Mouse (Mus musculus) macrophage (primary cell): ENCODE results near the gene Ak9. TPM values are rescaled to one million over a fixed set of nuclear protein-coding genes. Genes with fewer than 3 reads are reported as not detected.

ENCODE experiments used
- H3K27ac ChIP-seq: fragments of 350-480 bp; formaldehyde crosslinking; 2 replicates; pipeline ENCODE4 v1.9.0; 2021
- H3K36me3 ChIP-seq: fragments of 350-480 bp; formaldehyde crosslinking; 2 replicates; pipeline ENCODE4 v1.9.0; 2021; ENCODE audit errors: inconsistent target
- H3K4me3 ChIP-seq: fragments of 350-480 bp; formaldehyde crosslinking; 2 replicates; pipeline ENCODE4 v1.9.0; 2021; ENCODE audit errors: inconsistent target
- H3K79me2 ChIP-seq: fragments of 350-480 bp; formaldehyde crosslinking; 2 replicates; pipeline ENCODE4 v1.9.0; 2021; ENCODE audit errors: inconsistent target
- WGBS: methylation state at CpG from one replicate; pipeline ENCODE4 v1.1.7; 2026; ENCODE audit warnings: inconsistent platforms; ENCODE audit not compliant: missing documents; 5-methylcytosine and 5-hydroxymethylcytosine counted together
- polyA plus RNA-seq: library from polyadenylated mRNA; stranded (reverse); fragments of 250-400 nt; gene quantifications from 3 replicates; pipeline ENCODE4 v1.2.4, GENCODE M21; 2018; ENCODE audit warnings: inconsistent platforms

Gene Ak9
- polyA plus RNA-seq, 1 experiment from 2014 or later, result 0.09 TPM

- Histone ChIP-seq H3K4me3 (no peak overlapping the region), H3K79me2 (peaks cover 87% of the 10 kb centered on the region; the same call in 1 of the 2 replicates), H3K36me3 (no peaks in the 10 kb centered on the region), H3K27ac (no peak overlapping the region)
- WGBS, result 58% methylated on average over 7 of the region's 7 CpGs
These were observed 10.8 kb upstream of the Ak9 start for GRCm38 (mm10) chr10:41293019-41293418.

GRCm38 (mm10) chr10:41294734-41295133 is 9.0 kb upstream of the Ak9 start:
- WGBS, result 97% methylated on average over 11 of the region's 11 CpGs
- Histone ChIP-seq H3K36me3 (no peaks in the 10 kb centered on the region), H3K79me2 (peaks cover 87% of the 10 kb centered on the region; the same call in 1 of the 2 replicates), H3K27ac (no peak overlapping the region), H3K4me3 (no peak overlapping the region)

DNA sequence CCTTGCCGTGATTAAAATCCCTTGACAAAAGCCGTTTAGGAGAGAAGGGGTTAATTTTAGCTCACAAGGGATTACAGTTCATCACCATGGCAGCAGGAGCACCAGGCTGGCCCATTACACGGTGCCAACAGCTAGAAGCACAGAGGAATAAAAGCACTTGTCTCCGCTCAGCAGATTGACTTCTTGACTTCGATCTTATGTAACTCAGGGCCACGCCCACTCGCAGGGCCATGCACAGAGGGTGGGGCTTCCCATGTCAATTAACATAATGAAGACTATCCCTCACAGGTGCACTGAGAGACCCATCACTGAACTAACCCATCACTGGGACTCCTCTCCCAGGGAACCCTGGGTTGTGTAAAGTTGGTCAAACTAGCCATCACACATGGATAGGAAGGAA is 8.6 kb upstream of the Ak9 start:
- 66% methylated on average over 7 of the region's 7 CpGs for WGBS
- Histone ChIP-seq H3K79me2 (peaks cover 90% of the 10 kb centered on the region), H3K27ac (no peak overlapping the region), H3K36me3 (no peaks in the 10 kb centered on the region), H3K4me3 (no peak overlapping the region)

GRCm38 (mm10) chr10:41300161-41300560 is 3.6 kb upstream of the Ak9 start:
- H3K79me2 ChIP-seq, result peaks cover 72% of the 10 kb centered on the region
- no peak overlapping the region for H3K4me3 ChIP-seq
- 86% methylated on average over 1 of the region's 1 CpGs for WGBS
- no peak overlapping the region for H3K27ac ChIP-seq
- H3K36me3 ChIP-seq, result no peaks in the 10 kb centered on the region

DNA sequence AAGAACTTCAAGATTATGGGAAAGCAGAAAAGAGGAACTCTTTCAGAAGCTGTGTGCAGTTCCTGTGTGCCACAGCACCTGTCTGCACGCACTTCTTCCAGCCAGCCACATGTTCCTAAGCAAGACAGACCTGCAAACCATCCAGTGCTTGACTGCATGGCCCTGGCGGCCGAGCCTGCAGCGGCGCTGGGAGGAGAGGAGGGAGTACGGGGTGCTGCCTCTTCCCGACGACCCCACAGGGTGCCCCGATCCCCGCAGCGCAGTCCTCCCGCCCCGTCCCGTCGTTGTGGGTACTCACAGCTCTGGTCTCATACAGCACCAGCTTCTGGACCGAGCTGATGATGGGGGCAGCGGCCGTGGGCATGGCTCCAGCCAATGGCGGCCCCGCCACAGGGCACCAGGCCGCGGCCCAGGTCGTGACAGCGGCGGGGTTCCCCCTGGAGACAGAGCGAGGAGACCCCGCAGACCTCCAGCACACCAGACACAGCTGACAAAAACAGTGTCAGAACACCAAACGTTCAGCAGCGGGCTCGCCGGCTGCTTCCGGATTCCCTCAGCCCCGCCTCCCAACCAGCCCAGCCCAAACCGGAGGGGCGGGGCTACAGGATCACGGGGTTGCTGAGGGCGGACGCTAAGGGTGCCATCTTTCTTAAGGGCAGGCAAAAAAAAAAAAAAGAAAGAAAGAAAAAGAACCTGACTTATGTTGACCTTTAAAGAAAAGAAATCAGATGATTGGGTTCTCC is 920 bp upstream of the Ak9 start, which contains the start of gene Fig4:
Fig4 (minus strand) TSS at position 572 of the 743 bp plus-strand sequence.
- no peaks in the 10 kb centered on the region for H3K36me3 ChIP-seq
- H3K27ac ChIP-seq, result peak within 1 kb of the TSS; percentile 52
- H3K4me3 ChIP-seq, result peak within 1 kb of the TSS; percentile 74
- under 1% methylated on average over 31 of the region's 38 CpGs for WGBS
- H3K79me2 ChIP-seq, result peaks cover 48% of the 10 kb centered on the region

DNA sequence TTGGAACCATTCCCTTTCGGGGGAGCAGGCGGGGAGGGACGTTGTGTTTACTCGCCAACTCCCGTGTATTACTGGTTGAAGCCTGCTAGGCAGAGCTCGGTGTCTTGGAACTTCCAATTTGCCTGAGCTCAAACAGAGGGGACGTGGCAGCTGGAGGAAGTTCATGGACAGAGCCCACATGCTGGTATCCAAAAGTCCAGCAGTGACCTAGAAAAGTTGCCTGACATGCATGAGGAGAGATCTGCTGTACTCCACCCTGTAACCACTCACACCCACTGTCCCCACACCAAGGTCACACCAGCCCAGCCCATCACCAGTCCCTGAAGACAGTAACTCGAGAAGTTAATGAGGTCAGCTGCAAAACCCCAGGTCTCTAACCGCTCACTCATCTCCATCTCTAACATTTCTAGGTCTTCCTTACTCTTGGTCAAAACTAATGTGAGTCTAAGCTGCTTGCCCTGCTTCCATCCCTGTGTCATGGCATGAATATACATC is 1.2 kb downstream of the Ak9 start:
- H3K4me3 ChIP-seq, result no peak overlapping the region
- H3K27ac ChIP-seq, result no peak overlapping the region
- 85% methylated on average over 9 of the region's 9 CpGs for WGBS
- H3K36me3 ChIP-seq, result no peaks in the 10 kb centered on the region
- H3K79me2 ChIP-seq, result peaks cover 27% of the 10 kb centered on the region

- WGBS, result 93% methylated on average over 4 of the region's 4 CpGs
- Histone ChIP-seq H3K36me3 (no peaks in the 10 kb centered on the region), H3K27ac (no peak overlapping the region), H3K4me3 (no peak overlapping the region), H3K79me2 (no peaks in the 10 kb centered on the region)
These were observed 4.4 kb downstream of the Ak9 start for GRCm38 (mm10) chr10:41308205-41308604.

- H3K36me3 ChIP-seq, result no peaks in the 10 kb centered on the region
- H3K4me3 ChIP-seq, result no peak overlapping the region
- no peaks in the 10 kb centered on the region for H3K79me2 ChIP-seq
- H3K27ac ChIP-seq, result no peak overlapping the region
- WGBS, result 96% methylated on average over 3 of the region's 3 CpGs
These were observed 12.1 kb downstream of the Ak9 start for GRCm38 (mm10) chr10:41315866-41316265.

DNA sequence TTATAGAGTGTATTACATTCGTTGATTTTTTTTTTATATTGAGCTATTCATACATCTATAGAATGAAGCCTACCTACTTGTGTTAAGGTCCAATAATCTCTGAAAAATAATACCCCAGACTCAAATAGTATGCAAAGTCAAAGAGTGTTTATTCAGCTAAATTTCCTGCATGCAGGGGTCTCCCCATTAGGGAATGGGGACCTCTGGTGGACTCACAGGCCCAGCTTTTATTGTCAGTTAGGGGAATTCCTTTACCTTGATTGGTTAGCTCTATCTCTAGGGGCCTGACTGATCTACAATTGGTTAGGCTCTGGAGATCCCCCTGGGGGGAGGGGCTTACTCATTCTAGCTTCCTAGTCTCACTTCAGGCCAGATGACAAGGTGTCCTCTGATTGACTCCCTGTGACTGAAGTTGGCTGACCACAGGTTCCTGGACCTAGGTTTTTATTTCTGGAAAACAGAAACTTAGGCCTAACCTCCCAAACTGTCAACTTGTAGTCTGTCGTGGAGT is 28.8 kb downstream of the Ak9 start:
- Histone ChIP-seq H3K36me3 (no peaks in the 10 kb centered on the region), H3K4me3 (no peak overlapping the region), H3K79me2 (no peaks in the 10 kb centered on the region), H3K27ac (no peak overlapping the region)
- 92% methylated on average over 1 of the region's 2 CpGs for WGBS

DNA sequence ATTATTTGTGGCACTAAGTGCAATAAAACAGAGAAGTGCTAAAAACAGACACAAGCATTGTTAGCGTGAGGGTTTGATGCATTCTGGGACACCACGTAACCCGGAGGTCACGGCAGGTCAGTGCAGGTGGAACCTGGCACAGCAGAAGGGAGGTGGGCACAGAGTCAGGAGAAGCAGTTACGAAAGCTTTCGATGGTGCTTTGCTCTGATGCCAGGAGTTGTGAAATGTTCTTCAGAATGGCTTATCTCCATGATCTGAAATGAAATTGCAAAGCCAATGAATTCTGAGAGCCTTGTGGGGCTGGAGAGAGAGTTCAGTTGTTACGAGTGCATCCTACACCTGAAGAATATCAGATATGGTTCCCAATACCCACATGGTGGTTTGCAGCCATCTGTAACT is 37.6 kb downstream of the Ak9 start:
- Histone ChIP-seq H3K4me3 (no peak overlapping the region), H3K79me2 (no peaks in the 10 kb centered on the region), H3K36me3 (no peaks in the 10 kb centered on the region), H3K27ac (no peak overlapping the region)
- 59% methylated on average over 7 of the region's 7 CpGs for WGBS

DNA sequence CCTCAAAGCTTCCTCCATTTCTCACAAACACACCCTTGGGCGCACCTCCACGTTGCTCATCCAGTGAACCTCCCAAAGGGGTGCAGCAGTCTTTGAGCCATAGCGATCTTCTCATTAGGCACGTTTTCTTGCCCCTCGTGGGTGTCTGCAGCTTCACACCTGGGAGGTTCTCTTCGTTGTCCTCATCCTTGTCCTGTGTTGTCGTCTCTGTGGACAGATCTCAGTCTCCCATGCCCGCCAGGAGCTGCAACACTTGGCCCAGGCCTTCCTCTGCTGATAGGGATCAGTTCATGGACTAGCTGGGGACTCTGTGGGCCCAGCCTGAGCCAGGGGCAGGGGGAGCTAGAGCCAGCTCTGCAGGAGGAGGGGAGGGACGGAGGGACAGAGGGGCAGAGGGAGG is 61.3 kb downstream of the Ak9 start:
- H3K27ac ChIP-seq, result no peak overlapping the region
- no peaks in the 10 kb centered on the region for H3K36me3 ChIP-seq
- H3K79me2 ChIP-seq, result no peaks in the 10 kb centered on the region
- H3K4me3 ChIP-seq, result no peak overlapping the region
- WGBS, result 93% methylated on average over 9 of the region's 9 CpGs

DNA sequence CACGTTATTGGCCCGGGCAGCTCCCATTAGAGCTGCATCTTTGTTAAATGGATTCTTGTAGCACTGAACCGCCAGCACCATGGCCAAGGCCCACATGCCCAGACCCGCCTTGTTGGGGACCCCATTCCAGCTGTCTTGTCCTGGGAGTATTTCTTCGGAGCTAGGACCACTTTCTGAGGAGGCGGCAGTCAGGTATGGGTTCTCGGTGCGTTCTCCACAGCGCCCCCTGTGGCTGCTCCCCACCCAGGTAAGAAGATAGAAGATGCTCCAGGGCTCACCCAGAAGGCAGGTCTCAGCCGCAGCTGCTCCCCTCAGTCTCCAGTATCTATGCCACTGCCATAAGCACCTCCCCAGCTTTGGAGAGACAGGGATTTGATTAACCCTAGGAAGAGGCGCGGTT is 76.7 kb downstream of the Ak9 start:
- H3K36me3 ChIP-seq, result no peaks in the 10 kb centered on the region
- no peak overlapping the region for H3K4me3 ChIP-seq
- WGBS, result 80% methylated on average over 12 of the region's 12 CpGs
- H3K27ac ChIP-seq, result no peak overlapping the region
- no peaks in the 10 kb centered on the region for H3K79me2 ChIP-seq

GRCm38 (mm10) chr10:41385506-41386221 is 81.9 kb downstream of the Ak9 start:
- Histone ChIP-seq H3K4me3 (no peak overlapping the region), H3K27ac (peak overlapping the region; percentile 88), H3K36me3 (no peaks in the 10 kb centered on the region), H3K79me2 (no peaks in the 10 kb centered on the region)
- 16% methylated on average over 15 of the region's 15 CpGs for WGBS

GRCm38 (mm10) chr10:41393555-41393954 is 89.8 kb downstream of the Ak9 start:
- H3K4me3 ChIP-seq, result no peak overlapping the region
- WGBS, result 54% methylated on average over 2 of the region's 2 CpGs
- H3K27ac ChIP-seq, result no peak overlapping the region
- no peaks in the 10 kb centered on the region for H3K36me3 ChIP-seq
- H3K79me2 ChIP-seq, result no peaks in the 10 kb centered on the region

GRCm38 (mm10) chr10:41401097-41401496 is 97.3 kb downstream of the Ak9 start:
- no peaks in the 10 kb centered on the region for H3K79me2 ChIP-seq
- 96% methylated on average over 3 of the region's 3 CpGs for WGBS
- H3K4me3 ChIP-seq, result no peak overlapping the region

More at GRCm38 (mm10) chr10:41401097-41401496, 97.3 kb downstream of the Ak9 start:
- Histone ChIP-seq H3K36me3 (no peaks in the 10 kb centered on the region), H3K27ac (no peak overlapping the region)
